Mouse (Mus musculus): ENCODE measurements around the gene Poll. TPM values are rescaled to one million over a fixed set of nuclear protein-coding genes. Genes with fewer than 3 reads are reported as not detected.

The Poll gene
- total RNA-seq, 2 experiments from 2014 or later: 10.8 to 13.9 TPM

DNA sequence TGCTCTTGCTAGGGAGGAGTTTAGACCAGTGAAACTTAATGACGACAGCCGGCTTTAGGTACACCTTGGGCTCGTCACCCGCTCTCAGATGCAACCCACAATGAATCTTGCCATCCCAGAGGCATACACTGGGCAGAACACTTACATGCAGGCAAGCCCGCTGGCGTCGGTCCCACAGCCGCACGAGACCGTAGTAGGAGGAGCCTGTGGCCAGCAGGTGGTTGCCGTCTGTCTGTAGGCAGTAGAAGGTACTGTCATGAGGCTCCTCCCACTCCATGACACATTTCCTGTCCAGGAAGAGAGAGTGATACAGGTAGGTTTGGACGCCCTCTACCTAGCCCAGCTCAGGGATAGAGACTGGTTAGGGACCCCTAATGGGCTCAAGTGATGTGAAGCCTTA is 18.6 kb upstream of the Poll start:
- no peak for DNase-seq

DNA sequence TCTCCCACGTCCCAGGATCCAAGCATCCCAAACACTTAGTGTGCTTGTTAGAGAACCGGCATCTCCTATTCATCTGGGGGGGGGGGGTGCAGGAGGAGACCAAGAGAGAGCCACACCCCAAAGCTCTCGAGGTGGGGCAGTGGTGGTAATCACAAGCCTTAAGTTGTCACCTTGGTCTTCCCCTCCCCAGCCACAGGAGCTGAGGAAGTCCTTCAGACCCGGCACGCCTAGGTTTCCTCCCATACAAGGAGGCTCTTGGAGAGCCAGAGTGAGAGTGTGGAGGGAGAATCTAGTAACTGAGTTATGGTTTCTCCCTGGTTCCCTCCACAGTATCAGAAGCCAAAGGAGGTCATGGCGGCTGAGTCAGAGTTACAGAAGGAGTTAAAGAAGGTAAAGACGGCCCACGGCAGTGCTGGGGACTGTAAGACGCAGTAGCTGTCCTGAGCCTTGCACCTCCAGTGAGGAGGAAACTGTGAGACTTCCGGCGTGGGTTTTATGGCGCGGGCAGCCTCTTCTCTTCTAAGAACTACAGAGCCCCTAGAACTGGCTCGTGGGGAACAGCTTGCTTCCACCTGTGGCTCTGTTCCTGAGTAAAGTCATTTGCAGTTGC is 16.9 kb upstream of the Poll start:
- DNase-seq: no peak

DNA sequence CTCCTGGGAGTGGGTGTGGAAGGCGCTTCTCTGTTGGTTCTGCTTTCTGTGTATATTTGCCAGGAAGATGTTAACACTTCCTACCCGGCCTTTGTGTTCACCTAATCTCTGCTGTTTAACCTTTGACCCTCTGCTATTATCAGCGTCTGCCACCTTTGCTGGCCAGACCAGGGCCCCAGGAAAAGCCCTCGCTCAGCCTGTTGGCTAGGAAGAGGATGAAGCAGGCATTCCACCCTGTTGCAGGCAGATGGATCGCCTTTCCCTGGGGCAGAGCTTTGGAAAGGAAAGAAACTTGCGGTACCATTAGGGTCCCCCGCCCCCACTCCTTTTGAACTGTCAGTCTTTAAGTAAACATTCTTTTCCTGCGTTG is 15.3 kb upstream of the Poll start:
- no peak for DNase-seq

DNA sequence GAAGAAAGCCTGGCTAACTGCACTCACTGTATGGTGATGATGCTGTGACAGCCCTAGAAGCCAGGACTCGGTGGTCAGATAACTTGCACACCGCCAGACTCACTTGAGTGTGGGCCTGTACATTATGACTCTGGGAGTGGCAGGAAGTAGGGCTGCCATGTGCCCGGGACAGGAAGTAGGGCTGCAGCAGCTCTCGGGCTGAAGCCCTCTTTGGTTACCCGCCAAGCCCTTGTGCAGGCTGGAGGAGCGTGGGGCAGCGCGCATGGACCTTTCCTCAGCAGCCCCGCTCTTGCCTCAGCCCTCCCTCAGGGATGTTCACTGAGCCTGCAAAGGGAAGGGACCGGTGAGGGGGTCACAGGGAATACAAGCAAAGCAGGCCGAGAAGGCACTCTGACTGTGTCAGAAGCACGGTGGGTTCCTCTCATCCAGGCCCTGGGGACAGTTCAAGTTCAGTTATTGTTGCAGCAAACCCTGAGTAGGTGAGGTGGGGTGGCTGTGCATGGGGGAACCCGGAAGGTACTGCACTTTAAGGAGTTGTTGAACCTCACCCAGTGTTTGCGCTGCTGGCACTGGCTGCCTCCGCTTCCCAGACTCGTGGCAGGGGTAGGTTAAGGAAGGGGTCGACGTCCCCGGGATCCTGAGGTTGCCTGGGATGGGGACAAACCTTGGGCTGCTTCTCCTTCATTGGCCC is 14.8 kb upstream of the Poll start:
- DNase-seq: no peak

DNA sequence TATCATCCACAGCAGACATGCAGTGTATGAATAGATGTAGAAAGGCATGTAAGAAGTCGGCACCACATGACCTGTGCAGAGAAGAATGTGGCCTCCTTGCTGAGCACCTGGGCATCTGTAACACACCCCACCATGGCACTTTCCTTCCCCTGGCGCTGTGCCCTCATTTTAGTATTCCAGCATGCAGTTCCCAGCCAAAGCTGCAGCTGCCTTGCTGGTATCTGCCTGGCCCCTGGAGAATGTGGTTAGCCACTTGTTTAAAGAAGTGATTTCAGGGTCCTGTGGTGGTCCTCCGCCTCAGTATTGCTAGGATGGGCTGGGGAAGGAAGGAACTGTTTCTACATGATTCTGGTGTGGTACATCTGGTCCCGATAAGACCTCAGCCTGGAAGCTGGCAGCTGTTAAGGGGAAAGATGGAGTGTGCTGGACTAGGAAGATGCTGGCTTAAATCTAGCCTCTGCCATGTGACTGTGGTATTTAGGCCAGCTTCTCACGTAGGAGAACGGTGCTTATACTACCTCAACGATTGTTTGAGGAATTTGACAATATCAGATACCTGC is 14.1 kb upstream of the Poll start:
- DNase-seq: no peak

DNA sequence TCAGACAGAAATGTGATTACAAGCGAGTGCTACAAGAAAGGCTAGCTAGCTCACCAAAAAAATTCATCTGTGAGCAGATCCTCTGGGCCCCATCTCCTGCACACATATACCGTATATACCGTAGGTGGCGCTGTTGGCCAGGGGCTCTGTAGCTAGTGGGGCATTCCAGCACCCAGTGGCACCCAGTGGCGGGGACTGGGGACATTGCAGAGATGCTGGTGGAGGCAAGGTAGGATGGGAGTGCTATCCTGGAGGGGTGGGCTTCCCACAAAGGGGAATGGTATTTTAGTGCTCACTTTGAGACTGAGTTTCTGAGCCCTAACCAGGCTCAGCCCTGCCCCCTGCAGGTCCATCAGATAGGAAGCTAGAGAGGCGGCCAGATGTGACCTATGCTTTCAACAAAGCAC is 13.5 kb upstream of the Poll start:
- peak; percentile 78 to 85 for DNase-seq

DNA sequence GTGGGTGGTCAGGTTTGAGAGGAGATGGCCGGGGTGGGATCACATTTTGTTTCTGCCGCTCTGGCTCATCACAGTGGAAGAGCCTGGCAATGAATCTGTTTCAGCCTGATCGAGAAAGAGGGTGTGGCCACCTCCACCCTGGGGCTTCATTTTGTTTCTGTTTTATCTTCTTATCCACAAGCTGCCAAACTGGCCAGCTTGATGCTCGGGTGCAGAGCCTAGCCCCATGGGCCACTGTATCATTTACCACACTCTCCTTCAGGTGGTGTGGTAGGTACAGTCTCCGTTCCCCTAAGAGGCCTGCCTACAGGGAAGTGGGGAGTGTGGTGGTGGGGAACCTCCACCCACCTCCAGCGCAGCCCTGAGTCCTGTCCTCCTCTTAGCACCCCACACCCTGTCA is 12.7 kb upstream of the Poll start:
- DNase-seq: no peak

DNA sequence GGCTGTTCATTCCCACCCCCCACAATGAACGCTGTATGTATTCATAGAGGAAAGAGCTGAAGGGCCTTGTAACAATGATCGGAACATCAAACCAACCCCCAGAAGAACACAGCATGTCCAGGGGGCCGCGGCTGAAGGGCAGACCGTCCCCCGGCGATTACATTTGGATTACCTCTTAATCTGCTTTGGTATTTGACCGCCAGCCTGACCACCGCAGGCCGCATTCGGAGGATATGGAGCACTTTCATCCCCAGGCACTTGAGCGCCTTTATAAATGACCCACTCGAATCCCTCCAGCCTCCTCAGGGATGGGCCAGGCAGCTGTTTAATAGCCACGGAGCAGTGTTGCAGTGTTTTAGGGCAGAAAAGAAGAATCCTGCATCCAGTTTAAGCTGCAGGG is 7.0 kb upstream of the Poll start:
- DNase-seq: no peak

DNA sequence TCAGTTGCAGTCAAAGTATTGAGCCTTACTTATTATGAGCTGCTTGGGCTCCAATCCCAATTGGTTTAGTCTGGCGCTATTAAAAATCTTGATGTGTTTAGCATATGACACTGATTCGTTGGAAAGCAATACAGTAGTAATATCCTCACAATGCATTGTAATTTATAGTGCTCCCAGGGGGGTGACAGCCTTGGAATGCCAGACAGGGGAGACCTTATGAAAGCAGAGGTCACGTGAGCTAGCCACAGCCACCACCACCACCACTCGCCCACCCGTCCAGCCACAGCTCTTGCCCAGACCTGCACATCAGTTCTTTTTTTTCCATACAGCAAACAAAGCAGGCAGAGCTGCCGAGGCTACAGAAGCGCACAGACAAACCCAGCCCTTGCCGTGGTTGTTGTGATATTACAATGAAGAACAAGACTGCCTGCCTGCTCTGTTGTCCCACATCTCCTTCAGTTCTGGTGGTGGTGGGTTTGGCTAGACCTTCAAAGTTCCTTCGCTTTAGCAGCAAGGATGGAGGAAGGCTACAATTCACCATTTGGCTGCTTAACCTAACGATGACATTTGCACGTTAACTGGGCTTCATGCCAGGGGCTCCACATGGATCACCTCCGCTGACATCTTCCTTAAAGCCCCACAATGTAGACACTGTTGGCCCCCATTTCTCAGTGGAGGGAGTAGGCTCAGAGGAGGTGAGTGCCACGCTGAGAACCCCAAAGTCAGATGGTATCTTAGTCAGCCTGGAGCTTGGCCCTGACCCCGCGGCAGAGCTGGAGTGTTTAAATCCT is 5.8 kb upstream of the Poll start:
- DNase-seq: no peak

DNA sequence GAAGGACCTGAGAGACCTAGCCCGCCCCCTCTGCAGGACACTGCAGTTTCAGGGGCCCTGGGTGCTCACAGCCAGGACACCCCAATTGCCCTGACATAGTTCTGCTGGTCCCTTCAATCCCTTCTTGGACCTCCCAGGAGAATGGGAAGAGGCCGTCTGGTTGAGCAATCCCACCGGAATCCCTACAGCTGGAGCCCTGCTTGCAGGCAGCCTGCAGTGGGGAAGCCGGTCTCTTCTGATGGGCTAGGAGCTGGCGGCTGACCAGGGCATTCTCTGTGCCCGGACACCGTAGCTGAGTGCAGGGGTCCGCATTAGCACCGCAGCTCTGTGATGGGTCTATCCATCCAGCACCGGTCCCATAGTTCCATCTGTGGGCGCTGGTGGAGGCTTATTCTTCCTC is 6.2 kb downstream of the Poll start:
- no peak for DNase-seq

DNA sequence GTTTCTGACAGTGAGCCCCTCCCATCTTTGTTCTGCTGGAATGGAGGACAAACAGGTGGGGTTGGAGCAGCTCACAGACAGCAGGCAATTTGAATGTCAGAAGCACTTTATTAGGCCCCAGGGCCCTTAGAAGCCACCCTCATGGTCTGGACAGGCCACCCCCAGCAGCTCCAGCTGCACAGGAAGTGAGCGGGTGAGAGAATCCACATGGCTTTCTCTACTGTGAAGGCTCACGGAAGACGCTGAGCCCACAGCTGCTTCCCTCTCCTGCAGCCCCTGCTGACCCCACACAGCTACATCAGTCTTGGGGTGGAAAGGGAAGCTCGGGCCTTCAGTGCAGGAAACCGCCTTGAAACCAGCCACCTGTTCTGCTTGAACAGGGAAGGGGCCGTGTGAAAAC is 8.1 kb downstream of the Poll start:
- no peak for DNase-seq

DNA sequence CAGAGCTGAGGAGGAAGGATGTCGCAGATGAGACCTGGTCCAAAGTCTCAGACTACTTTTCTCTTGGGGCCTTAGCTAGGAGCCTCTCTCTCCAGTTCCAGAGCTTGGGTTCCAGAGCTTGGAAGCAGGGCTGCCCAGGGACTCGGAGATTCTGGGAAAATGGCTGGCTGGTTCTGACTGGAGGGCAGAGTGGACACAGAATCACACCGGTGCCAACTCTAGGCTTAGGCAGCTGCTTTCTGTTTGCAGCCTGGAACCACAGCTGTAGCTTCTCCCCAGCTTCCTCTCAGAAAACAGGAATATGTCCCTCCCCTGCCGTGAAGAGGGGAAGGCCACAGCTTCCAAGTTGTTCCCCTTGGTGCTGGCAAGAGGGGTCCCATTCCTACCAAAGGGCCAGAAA is 10.4 kb downstream of the Poll start:
- DNase-seq: no peak

DNA sequence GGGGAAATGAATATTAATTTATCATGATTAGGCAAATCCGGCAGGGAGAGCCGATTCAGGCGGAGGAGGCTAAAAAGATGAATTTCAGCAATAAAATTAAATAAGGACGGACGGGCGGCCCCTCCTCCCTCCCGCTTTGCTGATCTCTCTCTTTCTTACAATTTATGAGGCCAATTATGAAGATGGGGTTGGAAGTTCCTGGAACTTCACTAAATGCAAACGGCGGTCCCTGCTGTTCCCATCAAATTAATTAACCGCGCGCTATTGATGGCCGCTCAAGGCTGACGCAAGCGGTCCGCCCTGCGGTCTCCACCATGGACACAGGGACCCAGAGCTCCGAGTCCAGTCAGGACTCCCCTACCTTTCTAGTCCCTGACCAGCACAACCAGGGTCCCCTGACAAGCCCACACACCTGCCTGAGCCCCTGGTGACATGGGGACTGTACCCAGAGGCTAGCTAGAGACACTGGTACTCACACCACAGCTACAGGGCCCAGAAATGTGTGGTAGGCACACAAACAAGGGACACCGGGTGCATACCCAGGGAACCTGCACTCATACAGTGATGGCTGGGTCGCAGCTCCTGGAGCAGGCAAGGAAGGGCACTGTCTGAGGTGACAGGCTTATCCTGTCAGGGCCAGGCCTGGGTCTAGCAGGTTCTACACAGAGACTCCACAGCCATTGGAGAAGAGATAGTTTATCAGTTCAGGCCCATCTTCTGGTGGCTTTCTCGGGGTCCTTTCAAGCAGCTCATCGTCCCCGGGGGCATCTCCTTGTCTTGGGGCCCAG is 11.0 kb downstream of the Poll start:
- no peak for DNase-seq

DNA sequence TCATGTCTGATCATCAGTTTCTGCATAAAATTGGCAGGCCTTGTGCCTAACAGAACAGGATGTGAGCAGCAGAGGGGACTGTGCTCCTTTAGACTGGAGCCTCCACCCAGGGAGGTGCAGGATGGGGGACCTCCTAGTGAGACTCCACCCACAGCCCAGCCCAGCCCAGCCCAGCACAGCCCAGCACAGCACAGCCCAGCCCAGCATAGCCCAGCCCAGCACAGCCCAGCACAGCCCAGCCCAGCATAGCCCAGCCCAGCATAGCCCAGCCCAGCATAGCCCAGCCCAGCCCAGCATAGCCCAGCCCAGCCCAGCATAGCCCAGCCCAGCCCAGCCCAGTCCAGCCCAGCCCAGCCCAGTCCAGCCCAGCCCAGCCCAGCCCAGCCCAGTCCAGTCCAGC is 12.1 kb downstream of the Poll start:
- peak in 1 of 2 experiments; percentile 22 for DNase-seq

DNA sequence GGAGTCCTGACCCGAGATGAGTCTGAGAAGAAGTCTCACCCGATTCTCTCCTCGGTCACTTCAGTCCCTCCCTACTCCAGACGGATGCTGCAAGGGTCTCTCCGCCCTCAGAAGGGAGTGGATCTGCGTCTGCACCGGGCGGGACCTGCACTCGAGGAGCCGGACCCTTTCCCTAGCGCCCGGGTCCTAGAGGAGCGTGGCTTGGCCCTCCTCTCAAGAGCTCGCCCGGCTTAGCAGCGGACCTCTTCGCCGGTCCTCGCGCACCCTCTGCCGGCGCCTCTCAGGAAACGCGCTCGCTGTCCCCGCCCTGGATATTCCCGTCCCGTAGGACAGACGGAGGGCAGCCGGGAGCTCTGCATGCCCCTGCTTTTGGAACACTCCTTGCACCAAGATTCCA is 15.4 kb downstream of the Poll start:
- DNase-seq: peak; percentile 89 to 90

DNA sequence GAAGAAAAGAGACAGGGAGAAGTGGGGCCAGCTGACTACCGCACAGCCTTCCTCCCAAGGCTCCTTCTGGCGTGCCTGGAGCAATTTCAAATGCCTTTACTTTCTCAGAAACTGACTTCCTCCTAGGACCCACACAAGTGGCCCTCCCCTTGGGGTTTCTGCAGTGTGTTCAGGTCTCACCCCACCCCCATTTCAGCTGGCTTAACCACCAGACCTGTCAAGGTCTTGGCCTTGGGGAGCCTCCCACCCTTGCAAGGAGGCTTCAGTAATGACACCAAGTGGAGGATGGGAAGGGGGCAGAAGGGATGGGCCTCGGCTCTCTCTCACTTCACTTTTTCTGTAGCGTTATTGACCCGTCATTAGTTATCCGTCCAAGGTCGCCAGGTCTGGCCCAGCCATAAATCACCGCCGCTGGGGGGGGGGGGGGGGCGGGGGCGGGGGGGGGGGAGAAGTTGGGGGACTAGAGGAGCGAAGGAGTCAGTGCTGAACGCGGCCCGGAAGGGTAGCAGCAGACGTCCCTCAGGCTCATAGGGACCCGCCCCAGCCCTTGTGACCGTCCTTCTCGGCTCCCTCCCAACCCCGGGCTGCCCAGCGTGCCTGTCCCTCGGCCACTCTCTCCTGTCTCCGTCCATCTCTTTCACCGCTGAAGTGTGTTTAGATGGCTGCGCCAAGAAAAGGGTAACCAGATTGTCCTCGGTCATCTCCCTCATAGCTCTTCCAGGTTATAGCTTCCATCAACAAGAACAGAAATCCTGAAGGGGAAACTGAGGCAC is 16.0 kb downstream of the Poll start:
- DNase-seq: peak; percentile 68

DNA sequence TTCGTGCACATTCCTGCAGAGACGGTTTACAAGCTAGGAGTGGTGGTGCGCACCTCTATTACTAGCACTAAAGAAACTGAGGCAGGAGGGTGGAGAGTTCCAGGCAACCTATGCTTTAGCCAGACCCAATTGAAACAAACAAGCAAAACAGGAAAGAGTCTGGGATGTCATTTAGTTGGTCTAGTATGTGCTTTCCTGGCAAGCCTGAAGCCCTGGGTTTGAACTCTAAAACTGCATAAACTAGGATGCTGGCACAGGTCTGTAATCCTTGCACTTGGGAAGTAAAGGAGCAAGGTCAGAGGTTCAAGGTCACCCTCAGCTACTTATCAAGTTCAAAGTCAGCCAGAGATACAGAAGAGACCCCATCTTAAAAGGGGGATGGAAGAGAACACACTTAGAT is 18.3 kb downstream of the Poll start:
- DNase-seq: no peak

DNA sequence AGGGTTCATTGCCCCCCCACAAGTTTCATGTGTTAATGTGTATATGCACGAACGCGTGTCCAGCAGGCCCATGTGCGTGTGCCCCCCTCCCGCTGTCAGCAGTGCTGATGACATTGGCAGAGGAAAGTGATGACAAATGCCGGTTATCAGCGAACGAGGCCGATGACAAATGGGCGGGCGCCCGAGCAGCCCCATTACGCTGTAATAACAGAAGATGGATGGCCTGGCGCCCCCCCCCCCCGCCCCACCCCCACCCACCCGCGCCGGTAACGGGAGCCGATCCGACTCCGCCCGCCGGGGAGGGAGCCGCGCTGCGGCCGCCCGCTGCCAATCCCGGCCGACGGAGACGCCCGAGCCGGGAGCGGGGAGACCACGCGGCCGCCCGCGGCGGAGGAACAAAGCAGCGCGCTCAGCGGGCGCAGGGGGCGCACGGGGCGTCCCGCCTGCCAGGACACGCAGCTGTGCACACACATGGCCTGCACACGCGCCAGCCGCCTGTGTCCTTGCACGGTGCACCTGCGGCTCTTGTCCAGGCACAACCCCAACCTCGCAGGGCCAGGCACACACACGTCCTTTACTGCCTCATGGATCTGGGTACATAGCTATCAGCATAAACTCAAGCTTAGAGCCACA is 18.8 kb downstream of the Poll start:
- DNase-seq: peak; percentile 68 to 71

DNA sequence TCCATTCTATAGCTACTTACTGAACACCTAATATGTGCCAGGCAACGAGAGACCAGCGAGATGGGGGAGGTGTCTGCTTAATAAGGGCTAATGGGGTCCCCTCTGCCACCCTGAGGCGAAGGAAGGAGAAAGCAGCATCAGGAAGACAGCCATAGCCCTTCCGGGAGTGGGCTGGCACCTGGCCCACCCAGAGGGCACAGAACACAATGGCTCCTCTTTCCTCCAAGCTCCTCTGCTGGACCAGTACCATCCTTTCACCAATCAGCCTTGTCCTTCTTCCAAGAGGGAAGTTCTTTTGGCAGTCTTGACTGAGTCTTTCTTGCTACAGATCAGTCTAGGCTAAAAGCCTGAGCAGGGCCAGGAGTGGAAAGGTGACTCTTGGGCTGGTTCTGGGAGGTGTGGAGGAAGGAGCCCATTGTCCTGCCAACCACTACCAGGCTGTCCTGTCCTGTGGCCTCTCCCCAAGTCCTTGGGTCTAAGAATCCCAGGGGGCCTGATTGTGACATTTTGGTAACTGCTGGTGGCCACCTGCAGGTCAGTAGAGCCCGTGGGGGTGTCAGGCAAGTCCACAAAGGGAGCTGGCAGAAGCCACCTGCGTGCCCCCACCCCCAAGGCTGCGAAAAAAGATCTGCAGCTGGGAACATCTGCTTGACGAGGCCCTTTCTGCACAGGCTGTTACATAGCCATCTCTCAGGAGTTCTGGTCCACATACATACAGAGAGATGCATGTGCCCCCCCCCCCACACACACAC is 19.5 kb downstream of the Poll start:
- DNase-seq: no peak

DNA sequence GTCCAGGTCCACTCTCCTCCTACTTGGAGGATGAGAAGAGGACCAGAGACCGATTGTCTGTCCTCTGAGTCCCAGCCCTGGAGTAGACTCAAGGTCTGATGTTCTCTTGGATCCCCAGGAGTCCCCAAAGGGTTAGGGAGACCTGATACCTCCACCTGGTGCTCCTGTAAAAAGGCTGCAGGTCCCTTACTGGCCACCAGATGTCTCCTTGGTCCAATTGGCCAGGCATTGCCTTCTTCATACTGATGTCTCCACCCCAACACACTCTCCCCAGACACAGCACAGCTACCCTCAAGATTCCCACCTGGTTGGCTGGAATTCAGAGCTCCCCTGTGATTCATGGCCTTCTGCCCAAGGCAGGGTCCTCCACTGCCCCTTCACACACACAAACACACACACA is 22.8 kb downstream of the Poll start:
- peak; percentile 58 to 71 for DNase-seq
